Mouse (Mus musculus) embryonic fibroblast, embryonic 13.5 days (primary cell): ENCODE results near the gene Rsu1.

Experiments used
- CTCF ChIP-seq: IDR thresholded peaks from 2 replicates; pipeline ENCODE4 v1.5.1; 2011; ENCODE audit warnings: mild to moderate bottlenecking, control low read depth, low read length, moderate library complexity, borderline replicate concordance; ENCODE audit not compliant: insufficient read depth
- POLR2A ChIP-seq: IDR thresholded peaks from 2 replicates; pipeline ENCODE4 v1.6.1; 2011; ENCODE audit warnings: low read depth, mild to moderate bottlenecking, control low read depth, low read length, moderate library complexity

DNA sequence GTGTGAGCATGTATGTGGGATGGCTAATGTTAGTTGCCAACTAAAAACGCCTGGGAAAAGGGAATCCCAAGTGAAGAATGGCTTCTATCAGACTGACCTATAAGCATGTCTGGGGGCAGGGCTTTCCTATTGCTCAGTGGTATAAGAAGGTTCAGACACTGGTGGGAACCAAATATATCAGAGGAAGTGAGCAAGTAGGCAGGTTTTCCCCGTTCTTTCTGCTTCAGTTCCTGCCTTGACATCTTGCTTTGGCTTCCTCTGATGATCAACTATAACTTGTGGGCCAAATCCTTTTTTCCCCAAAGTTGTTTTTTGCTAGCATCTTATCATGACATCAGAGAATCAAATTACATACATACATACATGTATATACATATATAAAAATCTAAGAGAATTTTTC, 51.1 kb downstream of the Rsu1 start:
- TF ChIP-seq CTCF (no peak), POLR2A (no peak)
